Mouse (Mus musculus) lung, embryonic 15.5 days (tissue): ENCODE data around the gene Polr3h. TPM values are rescaled to one million over a fixed set of nuclear protein-coding genes. Genes with fewer than 3 reads are reported as not detected.

Experiments used
- ATAC-seq: fragments of 200-750 bp; cut with Nextera tagmentation; 2 replicates; pipeline ENCODE4 v1.8.0; 2017; ENCODE audit warnings: moderate number of reproducible peaks, borderline replicate concordance; ENCODE audit not compliant: low FRiP score, low TSS enrichment; ENCODE audit errors: extremely low read depth
- H3K27ac ChIP-seq: fragments of 300-500 bp; sonication (generic); 2 replicates; pipeline ENCODE4 v1.5.1; 2015; ENCODE audit warnings: moderate library complexity, mild to moderate bottlenecking, inconsistent platforms
- H3K27me3 ChIP-seq: fragments of 300-500 bp; sonication (generic); 2 replicates; pipeline ENCODE4 v1.6.1; 2015; ENCODE audit warnings: inconsistent platforms
- H3K36me3 ChIP-seq: fragments of 300-500 bp; sonication (generic); 2 replicates; pipeline ENCODE4 v1.6.1; 2015; ENCODE audit warnings: inconsistent platforms
- H3K4me1 ChIP-seq: fragments of 300-500 bp; sonication (generic); 2 replicates; pipeline ENCODE4 v1.6.1; 2015; ENCODE audit warnings: inconsistent platforms
- H3K4me2 ChIP-seq: fragments of 300-500 bp; sonication (generic); 2 replicates; pipeline ENCODE4 v1.6.1; 2015; ENCODE audit warnings: inconsistent platforms, mild to moderate bottlenecking, moderate library complexity
- H3K4me3 ChIP-seq: fragments of 300-500 bp; sonication (generic); 2 replicates; pipeline ENCODE4 v1.5.1; 2015; ENCODE audit warnings: mild to moderate bottlenecking, inconsistent platforms
- H3K9ac ChIP-seq: fragments of 300-500 bp; sonication (generic); 2 replicates; pipeline ENCODE4 v1.6.1; 2015; ENCODE audit warnings: inconsistent platforms
- H3K9me3 ChIP-seq: fragments of 300-500 bp; sonication (generic); 2 replicates; pipeline ENCODE4 v1.6.1; 2016; ENCODE audit warnings: inconsistent platforms
- WGBS: fragments of 180-500 bp; shearing (Covaris S2); methylation state at CpG from one replicate; pipeline ENCODE4 v1.1.7; 2015; 5-methylcytosine and 5-hydroxymethylcytosine counted together
- polyA plus RNA-seq: library from polyadenylated mRNA; unstranded; fragments of >200 nt; fragmentation: Nextera tagmentation; extraction: Ambion mirVana; gene quantifications from 2 replicates; pipeline ENCODE4 v1.2.1, GENCODE M21; 2015

The Polr3h gene
- polyA plus RNA-seq, 1 experiment from 2014 or later, result 80.1 TPM

GRCm38 (mm10) chr15:81847861-81848260, 78.2 kb downstream of the Polr3h start:
- Histone ChIP-seq H3K4me1 (no peaks in the 10 kb centered on the region), H3K36me3 (peaks cover 44% of the 10 kb centered on the region), H3K4me2 (no peak overlapping the region), H3K27me3 (no peaks in the 10 kb centered on the region), H3K9ac (no peak overlapping the region), H3K4me3 (no peak overlapping the region), H3K27ac (no peak overlapping the region), H3K9me3 (no peaks in the 10 kb centered on the region)
- ATAC-seq, result no peak
- 80% methylated on average over 5 of the region's 5 CpGs for WGBS

DNA sequence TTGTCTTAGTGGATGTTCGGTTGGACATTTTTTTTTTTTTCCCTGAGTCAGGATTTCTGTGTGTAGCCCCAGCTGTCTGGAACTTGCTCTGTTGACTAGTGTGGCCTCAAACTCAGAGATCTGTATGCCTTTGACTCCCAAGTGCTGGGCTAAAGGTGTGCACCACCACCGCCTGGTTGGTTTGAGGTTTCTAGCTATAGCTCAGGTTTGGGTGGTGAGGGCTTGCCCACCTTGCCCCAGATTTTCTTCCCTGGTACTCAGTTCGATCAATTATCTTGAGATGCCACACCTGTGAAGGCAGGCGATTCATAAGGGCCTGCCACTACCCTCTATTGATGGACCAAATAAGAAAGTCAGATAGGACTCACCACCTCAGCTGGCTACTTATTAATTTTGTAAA, 78.9 kb downstream of the Polr3h start:
- Histone ChIP-seq H3K4me2 (no peak overlapping the region), H3K9me3 (no peaks in the 10 kb centered on the region), H3K4me3 (no peak overlapping the region), H3K27ac (no peak overlapping the region), H3K9ac (no peak overlapping the region), H3K27me3 (no peaks in the 10 kb centered on the region), H3K36me3 (peaks cover 42% of the 10 kb centered on the region), H3K4me1 (no peaks in the 10 kb centered on the region)
- no peak for ATAC-seq
- 77% methylated on average over 4 of the region's 4 CpGs for WGBS

DNA sequence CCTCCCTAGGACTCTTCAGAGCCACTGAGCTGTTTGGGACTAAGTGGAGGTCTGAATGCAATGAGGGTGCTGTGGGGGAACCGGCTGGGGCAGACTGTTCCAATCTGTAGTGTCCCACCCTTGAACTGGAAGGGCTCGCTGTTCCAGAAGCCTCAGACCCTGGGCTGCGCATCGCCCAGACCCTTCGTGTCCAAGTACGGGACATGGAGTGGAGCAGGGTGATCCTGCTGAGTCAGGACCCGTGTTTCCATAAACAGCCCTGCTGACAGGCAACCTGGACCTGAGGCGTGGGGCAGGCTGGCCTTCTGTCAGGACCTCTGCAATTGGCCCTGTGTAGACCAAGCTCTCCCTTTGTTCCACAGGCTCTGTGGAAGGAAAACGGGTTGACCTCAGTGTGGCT, 79.3 kb downstream of the Polr3h start:
- peaks cover 38% of the 10 kb centered on the region for H3K36me3 ChIP-seq
- 81% methylated on average over 9 of the region's 9 CpGs for WGBS
- no peak for ATAC-seq
- H3K9ac ChIP-seq, result no peak overlapping the region
- no peak overlapping the region for H3K27ac ChIP-seq
- no peaks in the 10 kb centered on the region for H3K4me1 ChIP-seq
- H3K27me3 ChIP-seq, result no peaks in the 10 kb centered on the region
- H3K4me3 ChIP-seq, result no peak overlapping the region
- H3K4me2 ChIP-seq, result no peak overlapping the region
- no peaks in the 10 kb centered on the region for H3K9me3 ChIP-seq

- Histone ChIP-seq H3K4me1 (no peaks in the 10 kb centered on the region), H3K9ac (no peak overlapping the region), H3K9me3 (no peaks in the 10 kb centered on the region), H3K27ac (no peak overlapping the region), H3K27me3 (no peaks in the 10 kb centered on the region), H3K36me3 (peaks cover 28% of the 10 kb centered on the region), H3K4me3 (no peak overlapping the region), H3K4me2 (no peak overlapping the region)
- no peak for ATAC-seq
- WGBS, result 34% methylated on average over 4 of the region's 4 CpGs
These were observed 80.3 kb downstream of the Polr3h start for GRCm38 (mm10) chr15:81845724-81846123.

GRCm38 (mm10) chr15:81845033-81845625, 80.9 kb downstream of the Polr3h start:
- Histone ChIP-seq H3K27ac (no peak overlapping the region), H3K9me3 (no peaks in the 10 kb centered on the region), H3K4me3 (no peak overlapping the region), H3K4me2 (no peak overlapping the region), H3K27me3 (no peaks in the 10 kb centered on the region), H3K9ac (no peak overlapping the region), H3K4me1 (peaks cover under 1% of the 10 kb centered on the region; the same call in 1 of the 2 replicates), H3K36me3 (peaks cover 22% of the 10 kb centered on the region)
- 79% methylated on average over 5 of the region's 5 CpGs for WGBS
- ATAC-seq, result no peak

DNA sequence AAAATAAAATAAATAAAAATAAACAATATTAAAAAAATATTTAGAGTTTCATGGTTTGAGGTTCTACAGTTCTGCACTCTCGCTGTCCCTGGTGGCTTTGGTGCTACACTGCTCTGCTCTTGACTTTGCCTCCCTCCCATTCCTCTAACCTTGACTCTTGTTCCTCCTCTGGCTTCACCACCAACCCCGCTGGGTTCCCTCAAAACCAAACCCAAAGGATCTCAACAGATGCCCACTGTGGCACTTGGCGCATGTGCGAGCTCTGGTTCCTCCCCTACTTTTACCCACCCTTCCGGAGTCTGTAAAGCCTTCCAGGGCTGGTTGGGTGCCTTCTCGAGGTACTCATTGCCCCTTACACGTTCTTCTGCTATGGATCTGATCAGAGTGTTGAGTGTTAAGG, 83.8 kb downstream of the Polr3h start:
- Histone ChIP-seq H3K4me2 (no peak overlapping the region), H3K4me3 (no peak overlapping the region), H3K27me3 (no peaks in the 10 kb centered on the region), H3K36me3 (peaks cover 2% of the 10 kb centered on the region; the same call in 1 of the 2 replicates), H3K27ac (no peak overlapping the region), H3K9me3 (no peaks in the 10 kb centered on the region), H3K4me1 (peaks cover 21% of the 10 kb centered on the region), H3K9ac (no peak overlapping the region)
- ATAC-seq, result no peak
- WGBS, result 79% methylated on average over 7 of the region's 7 CpGs

GRCm38 (mm10) chr15:81840306-81840705, 85.7 kb downstream of the Polr3h start:
- no peak overlapping the region for H3K9ac ChIP-seq
- no peak overlapping the region for H3K27ac ChIP-seq
- no peaks in the 10 kb centered on the region for H3K36me3 ChIP-seq
- no peaks in the 10 kb centered on the region for H3K27me3 ChIP-seq
- no peak overlapping the region for H3K4me2 ChIP-seq
- H3K4me1 ChIP-seq, result peaks cover 37% of the 10 kb centered on the region
- 86% methylated on average over 7 of the region's 7 CpGs for WGBS
- H3K9me3 ChIP-seq, result no peaks in the 10 kb centered on the region
- no peak for ATAC-seq
- H3K4me3 ChIP-seq, result no peak overlapping the region

- Histone ChIP-seq H3K4me2 (0 out of 2 replicates have a peak overlapping the region, but pooled peaks have one; percentile 2), H3K4me1 (peaks cover 37% of the 10 kb centered on the region), H3K36me3 (no peaks in the 10 kb centered on the region), H3K4me3 (no peak overlapping the region), H3K9ac (no peak overlapping the region), H3K27me3 (no peaks in the 10 kb centered on the region), H3K27ac (peak overlapping the region; percentile 55; the same call in 1 of the 2 replicates), H3K9me3 (no peaks in the 10 kb centered on the region)
- 43% methylated on average over 5 of the region's 5 CpGs for WGBS
- peak; percentile 61; the same call in 1 of the 2 replicates for ATAC-seq
These were observed 86.4 kb downstream of the Polr3h start for GRCm38 (mm10) chr15:81839634-81840033.

GRCm38 (mm10) chr15:81838554-81839235, 87.3 kb downstream of the Polr3h start:
- Histone ChIP-seq H3K4me1 (peaks cover 37% of the 10 kb centered on the region), H3K4me2 (peak overlapping the region; percentile 16; the same call in 1 of the 2 replicates), H3K27me3 (no peaks in the 10 kb centered on the region), H3K9me3 (no peaks in the 10 kb centered on the region), H3K36me3 (no peaks in the 10 kb centered on the region), H3K27ac (peak overlapping the region; percentile 55), H3K4me3 (no peak overlapping the region), H3K9ac (no peak overlapping the region)
- WGBS, result 48% methylated on average over 14 of the region's 14 CpGs
- no peak for ATAC-seq

Other genes with a start within 250 kb of the Polr3h start
- 5.7 and 5.8 TPM in 2 replicates for gene Chadl, start 229.0 kb downstream of the Polr3h start, polyA plus RNA-seq
- gene Zc3h7b, start 181.2 kb downstream of the Polr3h start, polyA plus RNA-seq, result 30.4 and 30.7 TPM in 2 replicates
- gene Rangap1, start 180.7 kb downstream of the Polr3h start, polyA plus RNA-seq, result 100 and 111 TPM in 2 replicates
- 27.4 and 31.4 TPM in 2 replicates for gene Tef, start 123.8 kb downstream of the Polr3h start, polyA plus RNA-seq
- gene Tob2, start 67.4 kb downstream of the Polr3h start, polyA plus RNA-seq, result 27.0 and 29.1 TPM in 2 replicates
- 172 and 183 TPM in 2 replicates for gene Phf5a, start 54.3 kb downstream of the Polr3h start, polyA plus RNA-seq
- 164 and 173 TPM in 2 replicates for gene Aco2, start 53.9 kb downstream of the Polr3h start, polyA plus RNA-seq
- 9.0 and 11.2 TPM in 2 replicates for gene Csdc2, start 10.5 kb upstream of the Polr3h start, polyA plus RNA-seq
- gene Pmm1, start 34.7 kb upstream of the Polr3h start, polyA plus RNA-seq, result 37.1 and 39.1 TPM in 2 replicates
- gene 1700029P11Rik, start 54.3 kb upstream of the Polr3h start, polyA plus RNA-seq, result not detected in 2 replicates
- gene Xrcc6, start 61.6 kb upstream of the Polr3h start, polyA plus RNA-seq, result 86.3 and 93.0 TPM in 2 replicates
- gene Desi1, start 107.6 kb upstream of the Polr3h start, polyA plus RNA-seq, result 20.5 and 25.1 TPM in 2 replicates
- 296 and 301 TPM in 2 replicates for gene Snu13, start 121.4 kb upstream of the Polr3h start, polyA plus RNA-seq
- not detected in 2 replicates for gene 4930407I10Rik, start 132.9 kb upstream of the Polr3h start, polyA plus RNA-seq
- gene Mei1, start 143.8 kb upstream of the Polr3h start, polyA plus RNA-seq, result 0.04 TPM in 1 of 2 replicates, not detected in the other
- gene Ccdc134, start 201.7 kb upstream of the Polr3h start, polyA plus RNA-seq, result 19.4 and 20.9 TPM in 2 replicates
- gene Srebf2, start 220.9 kb upstream of the Polr3h start, polyA plus RNA-seq, result 126 and 132 TPM in 2 replicates